Mouse (Mus musculus): ENCODE measurements around the gene Tm7sf3. TPM values are rescaled to one million over a fixed set of nuclear protein-coding genes. Genes with fewer than 3 reads are reported as not detected.
A peak's percentile ranks its signal among the peaks of the same experiment; 100 is the strongest.

The Tm7sf3 gene
- polyA plus RNA-seq, 1 experiment, result 5.8 TPM

DNA sequence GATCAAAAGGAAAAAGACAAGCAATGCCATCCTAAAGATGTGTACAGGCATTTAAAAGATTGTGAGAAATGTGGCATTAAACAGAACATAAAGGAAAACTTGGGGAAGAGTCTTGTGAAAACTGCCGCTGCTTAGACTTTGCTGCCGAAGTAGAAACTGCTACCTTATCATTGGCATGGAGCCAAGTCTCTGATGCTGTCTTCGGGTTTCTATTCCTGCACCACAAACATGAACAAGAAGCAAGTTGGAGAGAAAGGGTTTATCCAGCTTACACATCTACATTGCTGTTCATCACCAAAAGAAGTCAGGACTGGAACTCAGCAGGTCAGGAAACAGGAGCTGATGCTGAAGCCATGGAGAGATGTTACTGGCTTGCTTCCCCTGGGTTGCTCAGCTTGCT, 10.6 kb upstream of the Tm7sf3 start:
- Histone ChIP-seq H3ac (ENCODE audit: control insufficient read depth, insufficient read length, low read depth) (no peak overlapping the region), H3K27me3 (ENCODE audit: control insufficient read depth, insufficient read depth, insufficient read length) (no peaks in the 10 kb centered on the region), H3K4me3 (ENCODE audit: insufficient read depth, poor library complexity, severe bottlenecking) (no peak overlapping the region), H3K79me3 (ENCODE audit: low read depth) (no peaks in the 10 kb centered on the region), H3K36me3 (ENCODE audit: control insufficient read depth, insufficient read depth) (peaks cover 30% of the 10 kb centered on the region), H3K79me2 (ENCODE audit: control insufficient read depth, insufficient read depth) (no peaks in the 10 kb centered on the region)
- TF ChIP-seq MYOD1 (IDR thresholded peaks at IDR 0.05; ENCODE audit: control insufficient read depth, insufficient read length, low read depth) (no peak), CEBPB (IDR thresholded peaks at IDR 0.05; ENCODE audit: low read depth) (no peak), FOSL1 (IDR thresholded peaks at IDR 0.05; ENCODE audit: insufficient read depth, low read length, poor library complexity, severe bottlenecking) (no peak), MYOG (IDR thresholded peaks at IDR 0.05; ENCODE audit: control insufficient read depth, extremely low read depth, insufficient read length) (no peak), CTCF (IDR thresholded peaks at IDR 0.05; ENCODE audit: control insufficient read depth, insufficient read depth, insufficient read length) (no peak), USF1 (IDR thresholded peaks at IDR 0.05; ENCODE audit: low read depth) (no peak), MAX (IDR thresholded peaks at IDR 0.05) (no peak)

- no peak overlapping the region for H3K4me3 ChIP-seq (ENCODE audit: insufficient read depth, poor library complexity, severe bottlenecking)
- no peak overlapping the region for H3ac ChIP-seq (ENCODE audit: control insufficient read depth, insufficient read length, low read depth)
- TF ChIP-seq MYOD1 (IDR thresholded peaks at IDR 0.05; ENCODE audit: control insufficient read depth, insufficient read length, low read depth) (no peak), USF1 (IDR thresholded peaks at IDR 0.05; ENCODE audit: low read depth) (no peak)
- peaks cover 30% of the 10 kb centered on the region for H3K36me3 ChIP-seq (ENCODE audit: control insufficient read depth, insufficient read depth)
- peaks cover 7% of the 10 kb centered on the region for H3K79me3 ChIP-seq (ENCODE audit: low read depth)
- peaks cover 17% of the 10 kb centered on the region for H3K79me2 ChIP-seq (ENCODE audit: control insufficient read depth, insufficient read depth)
- H3K27me3 ChIP-seq (ENCODE audit: control insufficient read depth, insufficient read depth, insufficient read length), result no peaks in the 10 kb centered on the region
These were observed 8.8 kb upstream of the Tm7sf3 start for GRCm38 (mm10) chr6:146651431-146651830.

DNA sequence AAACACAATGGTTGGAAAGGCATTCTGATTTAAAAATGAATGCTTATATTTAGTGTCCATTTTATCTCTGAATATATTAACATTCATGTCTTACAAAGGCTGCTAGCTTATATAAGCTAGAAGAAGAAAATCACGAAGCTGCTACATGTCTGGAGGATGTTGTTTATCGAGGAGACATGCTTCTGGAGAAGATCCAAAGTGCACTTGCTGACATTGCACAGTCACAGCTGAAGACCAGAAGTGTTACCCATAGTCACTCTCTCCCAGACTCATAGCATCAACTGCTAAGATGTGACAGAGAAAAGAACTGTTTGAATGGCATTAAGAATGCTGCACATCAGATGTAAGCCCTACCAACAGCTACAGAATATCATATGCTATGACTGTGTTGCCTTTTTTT, 7.4 kb upstream of the Tm7sf3 start:
- peaks cover 31% of the 10 kb centered on the region for H3K79me2 ChIP-seq (ENCODE audit: control insufficient read depth, insufficient read depth)
- TF ChIP-seq CTCF (IDR thresholded peaks at IDR 0.05; ENCODE audit: control insufficient read depth, insufficient read depth, insufficient read length), result no peak
- TF ChIP-seq CEBPB (IDR thresholded peaks at IDR 0.05; ENCODE audit: low read depth), result no peak
- no peak for TF ChIP-seq MYOD1 (IDR thresholded peaks at IDR 0.05; ENCODE audit: control insufficient read depth, insufficient read length, low read depth)
- no peak for TF ChIP-seq MAX (IDR thresholded peaks at IDR 0.05)
- no peak overlapping the region for H3ac ChIP-seq (ENCODE audit: control insufficient read depth, insufficient read length, low read depth)
- no peaks in the 10 kb centered on the region for H3K27me3 ChIP-seq (ENCODE audit: control insufficient read depth, insufficient read depth, insufficient read length)
- peaks cover 12% of the 10 kb centered on the region for H3K79me3 ChIP-seq (ENCODE audit: low read depth)
- no peak overlapping the region for H3K4me3 ChIP-seq (ENCODE audit: insufficient read depth, poor library complexity, severe bottlenecking)
- peaks cover 30% of the 10 kb centered on the region for H3K36me3 ChIP-seq (ENCODE audit: control insufficient read depth, insufficient read depth)

DNA sequence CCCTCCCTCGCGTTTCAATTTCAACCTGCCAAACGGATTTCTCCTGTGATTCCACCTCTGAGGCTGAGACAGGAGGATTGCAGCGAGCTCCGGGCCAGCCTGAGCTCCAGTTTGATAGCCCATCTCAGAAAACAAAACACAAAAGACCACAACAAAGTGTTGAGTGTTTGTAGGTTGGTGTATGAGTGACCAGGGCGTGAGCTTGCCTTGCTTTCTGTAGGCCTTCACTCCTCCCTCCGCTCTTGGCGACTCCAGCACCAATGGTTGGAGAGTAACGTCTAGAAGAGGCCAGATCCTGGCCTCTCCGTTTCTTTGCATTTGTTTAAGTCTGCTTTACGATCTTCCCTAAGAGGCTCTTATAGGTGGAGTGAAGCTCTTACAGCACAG, 553 bp upstream of the Tm7sf3 start:
- H3K79me3 ChIP-seq (ENCODE audit: low read depth), result peaks cover 31% of the 10 kb centered on the region
- peaks cover 55% of the 10 kb centered on the region for H3K79me2 ChIP-seq (ENCODE audit: control insufficient read depth, insufficient read depth)
- peak overlapping the region; percentile 95 for H3ac ChIP-seq (ENCODE audit: control insufficient read depth, insufficient read length, low read depth)
- TF ChIP-seq USF1 (IDR thresholded peaks at IDR 0.05; ENCODE audit: low read depth), result no peak
- TF ChIP-seq CEBPB (IDR thresholded peaks at IDR 0.05; ENCODE audit: low read depth), result no peak
- TF ChIP-seq MYOG (IDR thresholded peaks at IDR 0.05; ENCODE audit: control insufficient read depth, extremely low read depth, insufficient read length), result no peak
- no peak for TF ChIP-seq CTCF (IDR thresholded peaks at IDR 0.05; ENCODE audit: control insufficient read depth, insufficient read depth, insufficient read length)
- TF ChIP-seq MYOD1 (IDR thresholded peaks at IDR 0.05; ENCODE audit: control insufficient read depth, insufficient read length, low read depth), result no peak
- H3K36me3 ChIP-seq (ENCODE audit: control insufficient read depth, insufficient read depth), result no peaks in the 10 kb centered on the region
- H3K27me3 ChIP-seq (ENCODE audit: control insufficient read depth, insufficient read depth, insufficient read length), result no peaks in the 10 kb centered on the region
- peak overlapping the region; percentile 62 for H3K4me3 ChIP-seq (ENCODE audit: insufficient read depth, poor library complexity, severe bottlenecking)

- Histone ChIP-seq H3K36me3 (ENCODE audit: control insufficient read depth, insufficient read depth) (no peaks in the 10 kb centered on the region), H3K27me3 (ENCODE audit: control insufficient read depth, insufficient read depth, insufficient read length) (no peaks in the 10 kb centered on the region), H3ac (ENCODE audit: control insufficient read depth, insufficient read length, low read depth) (no peak overlapping the region), H3K79me3 (ENCODE audit: low read depth) (peaks cover 27% of the 10 kb centered on the region), H3K79me2 (ENCODE audit: control insufficient read depth, insufficient read depth) (peaks cover 41% of the 10 kb centered on the region), H3K4me3 (ENCODE audit: insufficient read depth, poor library complexity, severe bottlenecking) (peak overlapping the region; percentile 62)
- TF ChIP-seq CEBPB (IDR thresholded peaks at IDR 0.05; ENCODE audit: low read depth) (no peak), CTCF (IDR thresholded peaks at IDR 0.05; ENCODE audit: control insufficient read depth, insufficient read depth, insufficient read length) (no peak), USF1 (IDR thresholded peaks at IDR 0.05; ENCODE audit: low read depth) (no peak), MYOD1 (IDR thresholded peaks at IDR 0.05; ENCODE audit: control insufficient read depth, insufficient read length, low read depth) (no peak), MAX (IDR thresholded peaks at IDR 0.05) (no peak), FOSL1 (IDR thresholded peaks at IDR 0.05; ENCODE audit: insufficient read depth, low read length, poor library complexity, severe bottlenecking) (no peak), MYOG (IDR thresholded peaks at IDR 0.05; ENCODE audit: control insufficient read depth, extremely low read depth, insufficient read length) (no peak)
These were observed 908 bp downstream of the Tm7sf3 start for GRCm38 (mm10) chr6:146641621-146642210.

DNA sequence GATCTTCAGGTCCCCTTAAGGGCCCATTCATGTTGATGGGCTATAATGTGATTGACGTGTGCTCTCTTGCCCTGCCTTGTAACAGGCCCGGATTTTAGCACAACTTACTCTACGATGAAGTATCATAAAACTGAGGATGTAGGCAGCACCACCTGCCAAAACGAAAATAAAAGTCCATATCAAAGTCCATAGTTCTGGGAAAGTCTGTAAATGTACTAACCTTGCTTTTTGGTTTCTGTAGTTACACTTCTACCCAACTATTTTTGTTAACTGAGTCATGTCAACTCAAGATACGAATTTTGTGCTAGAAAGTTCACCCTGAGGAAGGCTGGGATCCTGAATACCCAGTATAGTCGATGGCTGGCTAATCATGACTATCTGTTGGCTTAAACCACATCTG, 1.6 kb downstream of the Tm7sf3 start:
- H3K79me3 ChIP-seq (ENCODE audit: low read depth), result peaks cover 22% of the 10 kb centered on the region
- no peak overlapping the region for H3K4me3 ChIP-seq (ENCODE audit: insufficient read depth, poor library complexity, severe bottlenecking)
- peaks cover 34% of the 10 kb centered on the region for H3K79me2 ChIP-seq (ENCODE audit: control insufficient read depth, insufficient read depth)
- no peaks in the 10 kb centered on the region for H3K27me3 ChIP-seq (ENCODE audit: control insufficient read depth, insufficient read depth, insufficient read length)
- TF ChIP-seq MYOD1 (IDR thresholded peaks at IDR 0.05; ENCODE audit: control insufficient read depth, insufficient read length, low read depth) (no peak), MAX (IDR thresholded peaks at IDR 0.05) (no peak), USF1 (IDR thresholded peaks at IDR 0.05; ENCODE audit: low read depth) (no peak), CTCF (IDR thresholded peaks at IDR 0.05; ENCODE audit: control insufficient read depth, insufficient read depth, insufficient read length) (no peak), FOSL1 (IDR thresholded peaks at IDR 0.05; ENCODE audit: insufficient read depth, low read length, poor library complexity, severe bottlenecking) (no peak), MYOG (IDR thresholded peaks at IDR 0.05; ENCODE audit: control insufficient read depth, extremely low read depth, insufficient read length) (no peak), CEBPB (IDR thresholded peaks at IDR 0.05; ENCODE audit: low read depth) (no peak)
- H3ac ChIP-seq (ENCODE audit: control insufficient read depth, insufficient read length, low read depth), result no peak overlapping the region
- no peaks in the 10 kb centered on the region for H3K36me3 ChIP-seq (ENCODE audit: control insufficient read depth, insufficient read depth)

All from C2C12 (cell line).